Mouse (Mus musculus) left cerebral cortex, postnatal 4 days (tissue): ENCODE data around the gene Ifna7. TPM values are rescaled to one million over a fixed set of nuclear protein-coding genes. Genes with fewer than 3 reads are reported as not detected.
"Not testable (repeated sequence)": the region's sequence is repeated elsewhere in the genome, so short reads cannot be mapped to it uniquely, and the experiment has no call there.

Source experiments
- DNase-seq: peaks from one replicate; pipeline ENCODE4 v3.0.0-alpha.2; 2022
- intact Hi-C: fragments of 180-260 bp; cut with DNase I; formaldehyde crosslinking; loops from one replicate; pipeline ENCODE4 v1.15.1; 2025
- total RNA-seq, 2 experiments: library from RNA; stranded (reverse); gene quantifications; 2 replicates each; pipeline ENCODE4 v1.2.3; 2021

The Ifna7 gene
- total RNA-seq, result not detected

DNA sequence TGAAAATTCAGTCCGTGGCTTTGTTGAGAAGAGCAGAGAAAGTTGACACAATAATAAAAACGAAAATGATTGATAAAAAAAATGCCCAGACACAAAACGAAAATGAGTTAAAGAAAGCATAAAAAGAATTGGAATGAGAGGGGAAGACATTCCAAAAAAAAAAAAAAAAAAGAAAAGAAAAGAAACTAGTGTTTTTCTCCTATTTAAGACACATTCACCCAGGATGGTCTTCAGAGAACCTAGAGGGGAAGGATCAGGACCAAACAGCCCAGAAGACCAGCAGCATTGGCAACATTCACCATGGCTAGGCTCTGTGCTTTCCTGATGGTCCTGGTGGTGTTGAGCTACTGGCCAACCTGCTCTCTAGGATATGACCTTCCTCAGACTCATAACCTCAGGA, at the start of gene Ifna7:
Ifna7 (plus strand) TSS at position 301 of the 400 bp plus-strand sequence.
- no peak for DNase-seq
- intact Hi-C loops, result no loop called here

DNA sequence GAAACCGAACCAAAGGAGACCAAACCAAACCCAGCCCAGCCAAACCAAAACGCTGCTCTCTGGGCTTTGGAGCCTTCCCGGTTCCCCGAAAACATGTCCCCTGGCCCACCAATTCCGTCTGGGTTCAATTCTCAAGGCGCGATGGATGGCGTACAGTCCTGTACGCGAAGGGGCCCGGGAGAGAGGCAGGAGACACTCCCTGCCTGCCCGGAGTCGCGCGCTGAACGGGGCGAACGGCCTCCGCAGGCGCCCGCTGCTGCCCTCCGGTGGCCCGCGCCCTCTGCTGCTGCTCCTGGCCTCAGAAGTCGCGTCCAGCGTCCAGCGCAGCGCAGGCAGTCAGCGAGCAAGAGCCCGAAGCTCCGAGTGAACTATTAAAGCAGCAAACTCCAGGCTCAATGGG, 42.5 kb upstream of the Ifna7 start, which contains the start of gene Gm13290:
Gm13290 (plus strand) TSS at position 301 of the 400 bp plus-strand sequence.
- DNase-seq, intact Hi-C loops: not testable (repeated sequence)

DNA sequence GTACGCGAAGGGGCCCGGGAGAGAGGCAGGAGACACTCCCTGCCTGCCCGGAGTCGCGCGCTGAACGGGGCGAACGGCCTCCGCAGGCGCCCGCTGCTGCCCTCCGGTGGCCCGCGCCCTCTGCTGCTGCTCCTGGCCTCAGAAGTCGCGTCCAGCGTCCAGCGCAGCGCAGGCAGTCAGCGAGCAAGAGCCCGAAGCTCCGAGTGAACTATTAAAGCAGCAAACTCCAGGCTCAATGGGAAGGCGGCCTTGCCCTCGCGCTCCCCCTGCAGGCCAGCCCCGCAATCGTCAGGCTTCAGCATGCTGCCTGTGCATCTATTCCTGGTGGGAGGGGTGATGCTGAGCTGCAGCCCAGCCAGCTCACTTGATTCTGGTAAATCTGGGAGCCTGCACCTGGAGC, 39.4 kb upstream of the Ifna7 start, which contains the start of gene Gm13289:
Gm13289 (plus strand) TSS at position 301 of the 400 bp plus-strand sequence.
- intact Hi-C loops, DNase-seq: not testable (repeated sequence)

DNA sequence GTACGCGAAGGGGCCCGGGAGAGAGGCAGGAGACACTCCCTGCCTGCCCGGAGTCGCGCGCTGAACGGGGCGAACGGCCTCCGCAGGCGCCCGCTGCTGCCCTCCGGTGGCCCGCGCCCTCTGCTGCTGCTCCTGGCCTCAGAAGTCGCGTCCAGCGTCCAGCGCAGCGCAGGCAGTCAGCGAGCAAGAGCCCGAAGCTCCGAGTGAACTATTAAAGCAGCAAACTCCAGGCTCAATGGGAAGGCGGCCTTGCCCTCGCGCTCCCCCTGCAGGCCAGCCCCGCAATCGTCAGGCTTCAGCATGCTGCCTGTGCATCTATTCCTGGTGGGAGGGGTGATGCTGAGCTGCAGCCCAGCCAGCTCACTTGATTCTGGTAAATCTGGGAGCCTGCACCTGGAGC, 36.5 kb upstream of the Ifna7 start, which contains the start of gene Gm13272:
Gm13272 (plus strand) TSS at position 301 of the 400 bp plus-strand sequence.
- intact Hi-C loops, DNase-seq: not testable (repeated sequence)

DNA sequence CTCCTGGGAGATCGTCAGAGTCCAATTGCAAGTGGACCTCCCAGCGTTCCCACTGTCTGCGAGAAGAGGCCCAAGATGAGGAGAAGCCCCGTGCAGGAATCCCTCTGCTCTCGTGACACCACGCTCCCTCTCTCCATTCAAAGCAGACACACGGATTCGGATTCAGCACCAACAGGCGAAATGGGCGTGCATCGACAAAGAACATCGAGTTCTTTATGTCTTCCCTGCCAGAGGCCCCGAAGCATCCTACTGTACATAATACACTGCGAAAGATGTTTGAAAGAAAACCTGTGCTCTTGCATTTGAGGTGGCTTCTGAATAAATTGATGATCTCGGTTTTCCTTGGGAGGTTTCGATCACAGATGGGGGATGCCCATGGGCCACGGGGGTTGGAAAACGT, 35.7 kb upstream of the Ifna7 start:
- DNase-seq, intact Hi-C loops: not testable (repeated sequence)

DNA sequence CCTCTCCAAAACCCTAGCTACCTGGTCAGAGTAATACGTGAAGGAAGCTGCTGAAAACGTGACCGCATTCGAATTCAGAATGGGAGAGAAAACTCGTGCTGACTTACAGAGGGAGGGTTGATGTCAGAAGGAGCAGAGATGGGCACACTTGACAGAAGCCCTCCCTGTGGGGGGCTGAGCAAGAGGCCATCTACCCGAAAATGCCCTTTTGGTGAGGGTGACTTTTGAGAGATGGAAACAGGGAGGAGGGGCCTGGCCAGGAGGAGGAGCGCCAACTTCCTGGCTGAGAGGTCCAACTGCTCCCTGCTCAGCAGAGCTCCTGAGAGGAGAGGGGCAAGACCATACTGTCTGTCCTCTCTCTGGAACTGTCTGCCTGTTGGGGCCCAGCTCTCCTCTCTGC, 34.2 kb upstream of the Ifna7 start, which contains the start of gene Ifnz:
Ifnz (plus strand) TSS at position 301 of the 400 bp plus-strand sequence.
- intact Hi-C loops, result not testable (repeated sequence)

DNA sequence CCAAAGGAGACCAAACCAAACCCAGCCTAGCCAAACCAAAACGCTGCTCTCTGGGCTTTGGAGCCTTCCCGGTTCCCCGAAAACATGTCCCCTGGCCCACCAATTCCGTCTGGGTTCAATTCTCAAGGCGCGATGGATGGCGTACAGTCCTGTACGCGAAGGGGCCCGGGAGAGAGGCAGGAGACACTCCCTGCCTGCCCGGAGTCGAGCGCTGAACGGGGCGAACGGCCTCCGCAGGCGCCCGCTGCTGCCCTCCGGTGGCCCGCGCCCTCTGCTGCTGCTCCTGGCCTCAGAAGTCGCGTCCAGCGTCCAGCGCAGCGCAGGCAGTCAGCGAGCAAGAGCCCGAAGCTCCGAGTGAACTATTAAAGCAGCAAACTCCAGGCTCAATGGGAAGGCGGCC, 33.7 kb upstream of the Ifna7 start:
- intact Hi-C loops, DNase-seq: not testable (repeated sequence)

More for the DNA sequence above, 34.2 kb upstream of the Ifna7 start, which contains the start of gene Ifnz:
- not testable (repeated sequence) for DNase-seq

DNA sequence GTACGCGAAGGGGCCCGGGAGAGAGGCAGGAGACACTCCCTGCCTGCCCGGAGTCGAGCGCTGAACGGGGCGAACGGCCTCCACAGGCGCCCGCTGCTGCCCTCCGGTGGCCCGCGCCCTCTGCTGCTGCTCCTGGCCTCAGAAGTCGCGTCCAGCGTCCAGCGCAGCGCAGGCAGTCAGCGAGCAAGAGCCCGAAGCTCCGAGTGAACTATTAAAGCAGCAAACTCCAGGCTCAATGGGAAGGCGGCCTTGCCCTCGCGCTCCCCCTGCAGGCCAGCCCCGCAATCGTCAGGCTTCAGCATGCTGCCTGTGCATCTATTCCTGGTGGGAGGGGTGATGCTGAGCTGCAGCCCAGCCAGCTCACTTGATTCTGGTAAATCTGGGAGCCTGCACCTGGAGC, 30.6 kb upstream of the Ifna7 start, which contains the start of gene Gm13276:
Gm13276 (plus strand) TSS at position 301 of the 400 bp plus-strand sequence.
- DNase-seq, intact Hi-C loops: not testable (repeated sequence)

DNA sequence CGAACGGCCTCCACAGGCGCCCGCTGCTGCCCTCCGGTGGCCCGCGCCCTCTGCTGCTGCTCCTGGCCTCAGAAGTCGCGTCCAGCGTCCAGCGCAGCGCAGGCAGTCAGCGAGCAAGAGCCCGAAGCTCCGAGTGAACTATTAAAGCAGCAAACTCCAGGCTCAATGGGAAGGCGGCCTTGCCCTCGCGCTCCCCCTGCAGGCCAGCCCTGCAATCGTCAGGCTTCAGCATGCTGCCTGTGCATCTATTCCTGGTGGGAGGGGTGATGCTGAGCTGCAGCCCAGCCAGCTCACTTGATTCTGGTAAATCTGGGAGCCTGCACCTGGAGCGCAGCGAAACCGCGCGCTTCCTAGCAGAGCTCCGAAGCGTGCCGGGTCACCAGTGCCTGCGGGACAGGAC, 27.6 kb upstream of the Ifna7 start, which contains the start of gene Gm13277:
Gm13277 (plus strand) TSS at position 231 of the 400 bp plus-strand sequence.
- peak; percentile 66 for DNase-seq
- intact Hi-C loops, result not testable (repeated sequence)

DNA sequence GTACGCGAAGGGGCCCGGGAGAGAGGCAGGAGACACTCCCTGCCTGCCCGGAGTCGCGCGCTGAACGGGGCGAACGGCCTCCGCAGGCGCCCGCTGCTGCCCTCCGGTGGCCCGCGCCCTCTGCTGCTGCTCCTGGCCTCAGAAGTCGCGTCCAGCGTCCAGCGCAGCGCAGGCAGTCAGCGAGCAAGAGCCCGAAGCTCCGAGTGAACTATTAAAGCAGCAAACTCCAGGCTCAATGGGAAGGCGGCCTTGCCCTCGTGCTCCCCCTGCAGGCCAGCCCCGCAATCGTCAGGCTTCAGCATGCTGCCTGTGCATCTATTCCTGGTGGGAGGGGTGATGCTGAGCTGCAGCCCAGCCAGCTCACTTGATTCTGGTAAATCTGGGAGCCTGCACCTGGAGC, 24.8 kb upstream of the Ifna7 start, which contains the start of gene Gm13278:
Gm13278 (plus strand) TSS at position 301 of the 400 bp plus-strand sequence.
- intact Hi-C loops, DNase-seq: not testable (repeated sequence)

DNA sequence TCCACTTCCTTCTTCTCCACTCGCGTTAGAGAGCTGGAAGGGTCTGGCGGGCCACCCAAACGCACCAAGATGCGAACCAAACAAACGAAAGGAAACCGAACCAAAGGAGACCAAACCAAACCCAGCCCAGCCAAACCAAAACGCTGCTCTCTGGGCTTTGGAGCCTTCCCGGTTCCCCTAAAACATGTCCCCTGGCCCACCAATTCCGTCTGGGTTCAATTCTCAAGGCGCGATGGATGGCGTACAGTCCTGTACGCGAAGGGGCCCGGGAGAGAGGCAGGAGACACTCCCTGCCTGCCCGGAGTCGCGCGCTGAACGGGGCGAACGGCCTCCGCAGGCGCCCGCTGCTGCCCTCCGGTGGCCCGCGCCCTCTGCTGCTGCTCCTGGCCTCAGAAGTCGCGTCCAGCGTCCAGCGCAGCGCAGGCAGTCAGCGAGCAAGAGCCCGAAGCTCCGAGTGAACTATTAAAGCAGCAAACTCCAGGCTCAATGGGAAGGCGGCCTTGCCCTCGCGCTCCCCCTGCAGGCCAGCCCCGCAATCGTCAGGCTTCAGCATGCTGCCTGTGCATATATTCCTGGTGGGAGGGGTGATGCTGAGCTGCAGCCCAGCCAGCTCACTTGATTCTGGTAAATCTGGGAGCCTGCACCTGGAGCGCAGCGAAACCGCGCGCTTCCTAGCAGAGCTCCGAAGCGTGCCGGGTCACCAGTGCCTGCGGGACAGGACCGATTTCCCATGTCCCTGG, 21.9 kb upstream of the Ifna7 start, which contains the start of gene Gm13275:
Gm13275 (plus strand) TSS at position 552 of the 740 bp plus-strand sequence.
- DNase-seq, result peak; percentile 17
- intact Hi-C loops, result not testable (repeated sequence)

DNA sequence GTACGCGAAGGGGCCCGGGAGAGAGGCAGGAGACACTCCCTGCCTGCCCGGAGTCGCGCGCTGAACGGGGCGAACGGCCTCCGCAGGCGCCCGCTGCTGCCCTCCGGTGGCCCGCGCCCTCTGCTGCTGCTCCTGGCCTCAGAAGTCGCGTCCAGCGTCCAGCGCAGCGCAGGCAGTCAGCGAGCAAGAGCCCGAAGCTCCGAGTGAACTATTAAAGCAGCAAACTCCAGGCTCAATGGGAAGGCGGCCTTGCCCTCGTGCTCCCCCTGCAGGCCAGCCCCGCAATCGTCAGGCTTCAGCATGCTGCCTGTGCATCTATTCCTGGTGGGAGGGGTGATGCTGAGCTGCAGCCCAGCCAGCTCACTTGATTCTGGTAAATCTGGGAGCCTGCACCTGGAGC, 18.9 kb upstream of the Ifna7 start, which contains the start of gene Gm13279:
Gm13279 (plus strand) TSS at position 301 of the 400 bp plus-strand sequence.
- intact Hi-C loops, result not testable (repeated sequence)

DNA sequence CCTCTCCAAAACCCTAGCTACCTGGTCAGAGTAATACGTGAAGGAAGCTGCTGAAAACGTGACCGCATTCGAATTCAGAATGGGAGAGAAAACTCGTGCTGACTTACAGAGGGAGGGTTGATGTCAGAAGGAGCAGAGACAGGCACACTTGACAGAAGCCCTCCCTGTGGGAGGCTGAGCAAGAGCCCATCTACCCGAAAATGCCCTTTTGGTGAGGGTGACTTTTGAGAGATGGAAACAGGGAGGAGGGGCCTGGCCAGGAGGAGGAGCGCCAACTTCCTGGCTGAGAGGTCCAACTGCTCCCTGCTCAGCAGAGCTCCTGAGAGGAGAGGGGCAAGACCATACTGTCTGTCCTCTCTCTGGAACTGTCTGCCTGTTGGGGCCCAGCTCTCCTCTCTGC, 16.7 kb upstream of the Ifna7 start, which contains the start of gene Gm13285:
Gm13285 (plus strand) TSS at position 301 of the 400 bp plus-strand sequence.
- intact Hi-C loops, DNase-seq: not testable (repeated sequence)

More for the DNA sequence above, 18.9 kb upstream of the Ifna7 start, which contains the start of gene Gm13279:
- DNase-seq, result not testable (repeated sequence)

DNA sequence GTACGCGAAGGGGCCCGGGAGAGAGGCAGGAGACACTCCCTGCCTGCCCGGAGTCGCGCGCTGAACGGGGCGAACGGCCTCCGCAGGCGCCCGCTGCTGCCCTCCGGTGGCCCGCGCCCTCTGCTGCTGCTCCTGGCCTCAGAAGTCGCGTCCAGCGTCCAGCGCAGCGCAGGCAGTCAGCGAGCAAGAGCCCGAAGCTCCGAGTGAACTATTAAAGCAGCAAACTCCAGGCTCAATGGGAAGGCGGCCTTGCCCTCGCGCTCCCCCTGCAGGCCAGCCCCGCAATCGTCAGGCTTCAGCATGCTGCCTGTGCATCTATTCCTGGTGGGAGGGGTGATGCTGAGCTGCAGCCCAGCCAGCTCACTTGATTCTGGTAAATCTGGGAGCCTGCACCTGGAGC, 13.1 kb upstream of the Ifna7 start, which contains the start of gene Gm13287:
Gm13287 (plus strand) TSS at position 301 of the 400 bp plus-strand sequence.
- intact Hi-C loops, DNase-seq: not testable (repeated sequence)

DNA sequence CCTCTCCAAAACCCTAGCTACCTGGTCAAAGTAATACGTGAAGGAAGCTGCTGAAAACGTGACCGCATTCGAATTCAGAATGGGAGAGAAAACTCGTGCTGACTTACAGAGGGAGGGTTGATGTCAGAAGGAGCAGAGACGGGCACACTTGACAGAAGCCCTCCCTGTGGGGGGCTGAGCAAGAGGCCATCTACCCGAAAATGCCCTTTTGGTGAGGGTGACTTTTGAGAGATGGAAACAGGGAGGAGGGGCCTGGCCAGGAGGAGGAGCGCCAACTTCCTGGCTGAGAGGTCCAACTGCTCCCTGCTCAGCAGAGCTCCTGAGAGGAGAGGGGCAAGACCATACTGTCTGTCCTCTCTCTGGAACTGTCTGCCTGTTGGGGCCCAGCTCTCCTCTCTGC, 10.8 kb upstream of the Ifna7 start, which contains the start of gene Gm13288:
Gm13288 (plus strand) TSS at position 301 of the 400 bp plus-strand sequence.
- intact Hi-C loops, DNase-seq: not testable (repeated sequence)

DNA sequence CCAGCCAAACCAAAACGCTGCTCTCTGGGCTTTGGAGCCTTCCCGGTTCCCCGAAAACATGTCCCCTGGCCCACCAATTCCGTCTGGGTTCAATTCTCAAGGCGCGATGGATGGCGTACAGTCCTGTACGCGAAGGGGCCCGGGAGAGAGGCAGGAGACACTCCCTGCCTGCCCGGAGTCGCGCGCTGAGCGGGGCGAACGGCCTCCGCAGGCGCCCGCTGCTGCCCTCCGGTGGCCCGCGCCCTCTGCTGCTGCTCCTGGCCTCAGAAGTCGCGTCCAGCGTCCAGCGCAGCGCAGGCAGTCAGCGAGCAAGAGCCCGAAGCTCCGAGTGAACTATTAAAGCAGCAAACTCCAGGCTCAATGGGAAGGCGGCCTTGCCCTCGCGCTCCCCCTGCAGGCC, 10.3 kb upstream of the Ifna7 start:
- DNase-seq, result peak; percentile 9
- intact Hi-C loops, result not testable (repeated sequence)

DNA sequence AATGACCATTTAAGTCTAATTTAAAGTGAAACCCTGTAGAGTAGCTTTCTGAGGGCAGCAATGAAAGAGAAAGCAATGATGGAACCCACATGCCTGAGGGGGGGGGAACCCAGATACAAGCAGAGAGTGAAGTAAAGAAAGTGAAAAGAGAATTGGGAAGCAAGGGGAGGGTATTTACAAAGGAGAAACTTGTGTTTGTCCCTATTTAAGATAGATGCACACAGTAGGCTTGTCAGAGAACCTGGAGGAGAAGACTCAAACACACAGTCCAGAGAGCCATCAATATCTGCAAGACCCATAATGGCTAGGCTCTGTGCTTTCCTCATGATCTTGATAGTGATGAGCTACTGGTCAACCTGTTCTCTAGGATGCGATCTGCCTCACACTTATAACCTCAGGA, 3.6 kb downstream of the Ifna7 start, which contains the start of gene Ifna11:
Ifna11 (plus strand) TSS at position 301 of the 400 bp plus-strand sequence.
- intact Hi-C loops, result no loop called here

DNA sequence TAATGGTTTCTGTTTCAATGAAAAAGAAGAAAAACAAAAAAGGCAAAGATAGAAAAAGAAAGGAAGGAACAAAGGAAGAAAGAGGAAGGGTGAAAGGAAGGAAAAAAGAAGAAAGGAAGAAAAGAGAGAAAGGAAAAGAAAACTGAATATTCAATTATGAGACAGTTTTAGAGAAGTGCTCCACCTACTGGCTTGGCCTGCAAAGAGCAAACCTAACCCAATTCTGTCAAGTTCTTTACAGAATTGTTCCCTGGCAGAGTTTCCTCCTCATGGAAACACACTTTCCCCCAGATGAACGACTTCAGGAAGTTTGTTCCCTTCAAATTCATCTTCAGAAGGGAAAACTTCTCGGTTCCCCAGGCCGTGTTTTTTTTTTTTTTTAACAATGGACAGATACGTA, 7.0 kb downstream of the Ifna7 start:
- peak; percentile 3 for DNase-seq
- intact Hi-C loops, result no loop called here

More for the DNA sequence above, 3.6 kb downstream of the Ifna7 start, which contains the start of gene Ifna11:
- DNase-seq, result no peak

DNA sequence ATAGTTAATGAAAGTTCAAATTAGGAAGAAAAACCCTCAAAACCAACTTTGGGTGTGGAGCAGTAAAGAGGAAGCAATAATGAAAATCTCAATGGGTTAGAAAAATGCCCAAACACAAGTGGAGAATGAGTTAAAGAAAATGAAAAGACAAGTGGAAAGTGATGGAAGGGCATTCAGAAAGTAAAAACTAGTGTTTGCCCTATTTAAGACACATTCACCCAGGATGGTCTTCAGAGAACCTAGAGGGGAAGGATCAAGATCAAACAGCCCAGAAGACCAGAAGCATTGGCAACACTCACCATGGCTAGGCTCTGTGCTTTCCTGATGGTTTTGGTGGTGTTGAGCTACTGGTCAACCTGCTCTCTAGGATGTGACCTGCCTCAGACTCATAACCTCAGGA, 11.1 kb downstream of the Ifna7 start, which contains the start of gene Ifna6:
Ifna6 (plus strand) TSS at position 301 of the 400 bp plus-strand sequence.
- intact Hi-C loops, DNase-seq: not testable (repeated sequence)

DNA sequence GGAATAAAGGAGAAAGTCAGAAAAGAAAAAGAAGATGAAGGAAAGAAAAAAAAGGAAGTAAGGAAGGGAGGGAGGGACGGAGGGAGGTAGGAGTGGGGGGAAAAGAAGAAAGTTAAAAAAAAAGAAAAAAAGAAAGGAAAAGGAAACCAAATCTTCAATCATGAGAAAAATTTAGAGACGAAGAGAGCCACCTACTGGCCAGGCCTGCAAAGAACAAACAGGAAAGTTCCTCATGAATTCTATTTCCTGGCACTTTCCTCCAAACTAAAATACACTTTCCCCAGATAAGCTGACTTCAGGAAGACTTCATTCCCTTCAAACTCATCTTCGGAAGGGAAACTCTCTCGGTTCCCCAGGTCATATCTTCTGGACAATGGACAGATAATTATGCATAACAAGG, 14.5 kb downstream of the Ifna7 start:
- DNase-seq, result peak; percentile 9
- intact Hi-C loops, result no loop called here

DNA sequence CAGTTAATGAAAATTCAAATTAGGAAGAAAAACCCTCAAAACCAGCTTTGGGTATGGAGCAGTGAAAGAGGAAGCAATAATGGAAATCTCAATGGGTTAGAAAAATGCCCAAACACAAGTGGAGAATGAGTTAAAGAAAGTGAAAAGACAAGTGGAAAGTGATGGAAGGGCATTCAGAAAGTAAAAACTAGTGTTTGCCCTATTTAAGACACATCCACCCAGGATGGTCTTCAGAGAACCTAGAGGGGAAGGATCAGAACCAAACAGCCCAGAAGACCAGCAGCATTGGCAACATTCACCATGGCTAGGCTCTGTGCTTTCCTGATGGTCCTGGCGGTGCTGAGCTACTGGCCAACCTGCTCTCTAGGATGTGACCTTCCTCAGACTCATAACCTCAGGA, 19.2 kb downstream of the Ifna7 start, which contains the start of gene Ifna5:
Ifna5 (plus strand) TSS at position 301 of the 400 bp plus-strand sequence.
- intact Hi-C loops, result not testable (repeated sequence)

More for the DNA sequence above, 19.2 kb downstream of the Ifna7 start, which contains the start of gene Ifna5:
- not testable (repeated sequence) for DNase-seq
